Mouse (Mus musculus) olfactory bulb, adult 2 months (tissue): ENCODE measurements around the gene Sh3bp4.

Experiments
- CTCF ChIP-seq: fragments of 200-500 bp; IDR thresholded peaks from 2 replicates; pipeline ENCODE4 v1.5.1; 2012; ENCODE audit warnings: low read depth, mild to moderate bottlenecking, low read length, moderate library complexity; ENCODE audit not compliant: insufficient read depth
- POLR2A ChIP-seq: fragments of 200-500 bp; IDR thresholded peaks from 2 replicates; pipeline ENCODE4 v1.6.1; 2012; ENCODE audit warnings: mild to moderate bottlenecking, low read depth, low read length, moderate library complexity; ENCODE audit not compliant: insufficient read depth

- TF ChIP-seq POLR2A (no peak), CTCF (no peak)
These were observed 11.2 kb downstream of the Sh3bp4 start for GRCm38 (mm10) chr1:89081371-89081770.
